In the genomic region with DNA sequence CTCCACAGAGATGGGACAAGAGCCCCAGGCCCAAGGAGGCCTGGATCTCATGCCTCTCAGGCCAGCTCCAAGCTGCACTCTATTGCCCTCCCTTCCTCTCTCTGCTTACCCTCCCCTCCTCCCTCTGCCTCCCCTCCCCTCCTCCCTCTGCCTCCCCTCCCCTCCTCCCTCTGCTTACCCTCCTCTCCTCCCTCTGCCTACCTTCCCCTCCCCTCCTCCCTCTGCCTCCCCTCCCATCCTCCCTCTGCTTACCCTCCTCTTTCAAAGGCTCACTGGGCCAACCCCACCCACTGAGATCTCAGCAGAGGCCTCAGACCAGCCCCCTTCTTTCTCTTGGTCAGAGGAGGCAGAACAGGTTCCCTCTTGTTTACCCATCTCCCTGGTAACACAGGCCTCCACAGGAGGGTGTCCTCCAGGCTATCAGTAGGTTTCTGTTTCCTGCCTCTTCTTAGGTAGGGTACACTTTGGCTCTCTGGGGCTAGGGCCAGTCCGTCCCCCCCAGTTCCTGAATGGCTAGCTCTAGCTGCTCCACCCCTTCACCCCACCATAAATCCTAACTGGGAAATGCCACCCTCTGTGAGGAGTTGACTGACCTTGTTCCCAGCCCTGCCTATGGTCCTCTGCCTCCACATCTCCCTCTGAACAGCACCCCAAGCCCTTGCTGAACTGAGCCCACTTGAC, we compare ENCODE assay signal across 8 mouse cellular contexts. TPM values are rescaled to one million over a fixed set of nuclear protein-coding genes. Genes with fewer than 3 reads are reported as not detected.
DNase-seq lines count a peak whose midpoint lies in the region; ATAC-seq and TF ChIP-seq lines count a peak whose summit lies in the region.

No protein-coding gene starts in this region.

- no peaks in the 10 kb centered on the region for H3K9me3 ChIP-seq in CH12.LX (replicated peaks; ENCODE audit: low read length)
- no peaks in the 10 kb centered on the region for H3K9me3 ChIP-seq in intestine, embryonic 15.5 days
- H3K9me3 ChIP-seq in stomach, postnatal 0 days (ENCODE audit: control insufficient read depth, low read length) = no peaks in the 10 kb centered on the region

- no peak for TF ChIP-seq EP300 in CH12.LX (IDR thresholded peaks at IDR 0.05; ENCODE audit: low read length)
- no peak for TF ChIP-seq EP300 in stomach, postnatal 0 days (optimal IDR thresholded peaks at IDR 0.05)

- no peak overlapping the region for H3K27ac ChIP-seq in CH12.LX (ENCODE audit: insufficient read depth, low read depth)
- peak overlapping the region; percentile 81 for H3K27ac ChIP-seq in intestine, embryonic 15.5 days
- H3K27ac ChIP-seq in stomach, postnatal 0 days (replicated peaks) = peak overlapping the region; percentile 89

- no peak overlapping the region for H3K9ac ChIP-seq in CH12.LX (ENCODE audit: insufficient read depth, low read depth)
- H3K9ac ChIP-seq in intestine, embryonic 15.5 days = no peak overlapping the region
- H3K9ac ChIP-seq in stomach, postnatal 0 days (ENCODE audit: low read length) = no peak overlapping the region

- peaks cover 11 to 25% of the 10 kb centered on the region in 2 experiments for H3K36me3 ChIP-seq in CH12.LX (replicated peaks in 1 of 2; ENCODE audit: control insufficient read depth in 1 of 2, insufficient read depth in 1 of 2, low read length in 1 of 2)
- peaks cover 4% of the 10 kb centered on the region; the same call in 1 of the 2 replicates for H3K36me3 ChIP-seq in intestine, embryonic 15.5 days
- H3K36me3 ChIP-seq in stomach, postnatal 0 days (ENCODE audit: control insufficient read depth, insufficient read depth, low read length) = 0 out of 2 replicates have a peak, but pooled peaks cover 8% of the 10 kb centered on the region

- peaks cover 19 to 33% of the 10 kb centered on the region in 2 experiments for H3K4me1 ChIP-seq in CH12.LX (ENCODE audit: control insufficient read depth in 1 of 2, insufficient read depth in 2 of 2)
- peaks cover 21% of the 10 kb centered on the region for H3K4me1 ChIP-seq in intestine, embryonic 15.5 days (replicated peaks)
- peaks cover 8% of the 10 kb centered on the region; the same call in 1 of the 2 replicates for H3K4me1 ChIP-seq in lung, adult 2 months (ENCODE audit: control insufficient read depth, insufficient read depth, low read length)
- peaks cover 4% of the 10 kb centered on the region; the same call in 1 of the 2 replicates for H3K4me1 ChIP-seq in stomach, postnatal 0 days (replicated peaks; ENCODE audit: control insufficient read depth, insufficient read depth)

- ATAC-seq in intestine, embryonic 15.5 days = peak; percentile 92
- ATAC-seq in stomach, postnatal 0 days (ENCODE audit: low FRiP score, low TSS enrichment) = peak; percentile 91

- H3K79me2 ChIP-seq in CH12.LX (replicated peaks; ENCODE audit: control insufficient read depth, extremely low read depth, insufficient read depth, poor library complexity, severe bottlenecking) = no peaks in the 10 kb centered on the region

- no peak overlapping the region for H3K4me3 ChIP-seq in CH12.LX (replicated peaks in 1 of 3; ENCODE audit: low read depth in 2 of 3, low read length in 2 of 3, poor library complexity in 1 of 3)
- H3K4me3 ChIP-seq in intestine, embryonic 15.5 days (replicated peaks) = no peak overlapping the region
- no peak overlapping the region for H3K4me3 ChIP-seq in lung, adult 2 months (replicated peaks; ENCODE audit: extremely low read depth, low read depth, low read length)
- no peak overlapping the region for H3K4me3 ChIP-seq in stomach, postnatal 0 days (ENCODE audit: low read depth, low read length)

- dilution Hi-C loops in CH12.LX (cut with MboI; ENCODE audit: extremely low pct_ligation_motif_present, extremely low pct_unique_long_range_greater_than_20kb, low sequenced_read_pairs) = no loop called here

- no peak overlapping the region for H3K4me2 ChIP-seq in CH12.LX (ENCODE audit: insufficient read depth, low read depth, poor library complexity, severe bottlenecking)
- 0 out of 2 replicates have a peak overlapping the region, but pooled peaks have one; percentile 26 for H3K4me2 ChIP-seq in intestine, embryonic 15.5 days (replicated peaks)
- no peak overlapping the region for H3K4me2 ChIP-seq in stomach, postnatal 0 days (replicated peaks; ENCODE audit: low read depth)

- TF ChIP-seq CTCF in CH12.LX (conservative IDR thresholded peaks at IDR 0.05 in 1 of 2, IDR thresholded peaks at IDR 0.05 in 1 of 2; ENCODE audit: low read depth in 2 of 2, low read length in 2 of 2) = no peak
- TF ChIP-seq CTCF in lung, adult 2 months (IDR thresholded peaks at IDR 0.05; ENCODE audit: insufficient read depth, low read length) = no peak
- no peak for TF ChIP-seq CTCF in stomach, postnatal 0 days (IDR thresholded peaks at IDR 0.05; ENCODE audit: low read depth)

- no peak for TF ChIP-seq RAD21 in CH12.LX (IDR thresholded peaks at IDR 0.05; ENCODE audit: low read depth, low read length)

- H3K27me3 ChIP-seq in CH12.LX (replicated peaks) = no peaks in the 10 kb centered on the region
- no peaks in the 10 kb centered on the region for H3K27me3 ChIP-seq in intestine, embryonic 15.5 days (replicated peaks)
- H3K27me3 ChIP-seq in stomach, postnatal 0 days (ENCODE audit: control insufficient read depth, insufficient read depth, low read length) = no peaks in the 10 kb centered on the region

- WGBS in intestine, embryonic 15.5 days = 26% methylated on average over 1 of the region's 1 CpGs
- 45% methylated on average over 1 of the region's 1 CpGs for WGBS in lung, adult 2 months
- 25% methylated on average over 1 of the region's 1 CpGs for WGBS in stomach, postnatal 0 days

- DNase-seq in CH12.LX (ENCODE audit: extremely low read depth) (peak; percentile 30), R1 (ENCODE audit: low read depth, low spot score) (peak; percentile 93)
- DNase-seq in lung, adult 2 months = peak; percentile 50
- peak; percentile 82 for DNase-seq in stomach, postnatal 0 days (ENCODE audit: low spot score)
- no peak for DNase-seq in right cerebral cortex, adult 2 months (ENCODE audit: low spot score in 2 of 2)
- no peak for DNase-seq in B cell, adult 2 months
- DNase-seq in urinary bladder, adult 2 months (ENCODE audit: low spot score) = no peak

- no peak for TF ChIP-seq POLR2A in CH12.LX (IDR thresholded peaks at IDR 0.05; ENCODE audit: low read depth, low read length)
- TF ChIP-seq POLR2A in lung, adult 2 months (IDR thresholded peaks at IDR 0.05; ENCODE audit: borderline replicate concordance, extremely low read depth, low read depth, low read length) = no peak

- in situ Hi-C loops in CH12.LX (cut with MboI; ENCODE audit: low pct_ligation_motif_present, low pct_unique_long_range_greater_than_20kb, low sequenced_read_pairs) = no loop called here

TF ChIP-seq in CH12.LX, 34 proteins besides CTCF, POLR2A, EP300 and RAD21:
- TF ChIP-seq CHD2 (IDR thresholded peaks at IDR 0.05; ENCODE audit: low read length) (no peak), MAFK (IDR thresholded peaks at IDR 0.05; ENCODE audit: insufficient replicate concordance, low read length) (no peak)

RNA-seq across cellular contexts. Expression of a gene that starts 17.7 kb away (rescaled TPM):
- total RNA-seq in CH12.LX (2012; rRNA removed) = 15.4 and 16.9 TPM in 2 replicates
- total RNA-seq in CH12.LX (2014; rRNA removed) = 13.8 and 18.0 TPM in 2 replicates
- polyA plus RNA-seq in CH12.LX (2012; ENCODE audit: insufficient read length, low read depth) = 16.5 and 17.0 TPM in 2 replicates
- 20.4 and 21.9 TPM in 2 replicates for polyA plus RNA-seq in intestine, embryonic 15.5 days (2015; fragmentation: Nextera tagmentation; extraction: Ambion mirVana)
- 25.7 and 32.2 TPM in 2 replicates for polyA plus RNA-seq in lung, adult 2 months (2012; rRNA removed)
- polyA plus RNA-seq in stomach, postnatal 0 days (2015; fragmentation: Nextera tagmentation; extraction: Ambion mirVana) = 11.0 and 11.1 TPM in 2 replicates
- polyA plus RNA-seq in urinary bladder, adult 2 months (2012; rRNA removed) = 29.5 and 33.2 TPM in 2 replicates

RNA-seq across cellular contexts. Expression of a gene that starts 20.5 kb away (rescaled TPM):
- total RNA-seq in CH12.LX (2012; rRNA removed) (48.2 and 48.7 TPM in 2 replicates), CH12.LX (2014; rRNA removed) (30.1 and 30.6 TPM in 2 replicates)
- 102 and 121 TPM in 2 replicates for polyA plus RNA-seq in CH12.LX (2012; ENCODE audit: insufficient read length, low read depth)
- 394 and 407 TPM in 2 replicates for polyA plus RNA-seq in intestine, embryonic 15.5 days (2015; fragmentation: Nextera tagmentation; extraction: Ambion mirVana)
- polyA plus RNA-seq in lung, adult 2 months (2012; rRNA removed) = 202 and 229 TPM in 2 replicates
- 219 and 242 TPM in 2 replicates for polyA plus RNA-seq in stomach, postnatal 0 days (2015; fragmentation: Nextera tagmentation; extraction: Ambion mirVana)
- 110 and 134 TPM in 2 replicates for polyA plus RNA-seq in urinary bladder, adult 2 months (2012; rRNA removed)

RNA-seq across cellular contexts. Expression of a gene that starts 47.2 kb away (rescaled TPM):
- total RNA-seq in CH12.LX (2012; rRNA removed) (0.25 TPM in 1 of 2 replicates, not detected in the other), CH12.LX (2014; rRNA removed) (not detected in 2 replicates)
- not detected in 2 replicates for polyA plus RNA-seq in CH12.LX (2012; ENCODE audit: insufficient read length, low read depth)
- polyA plus RNA-seq in intestine, embryonic 15.5 days (2015; fragmentation: Nextera tagmentation; extraction: Ambion mirVana) = 0.28 and 0.38 TPM in 2 replicates
- polyA plus RNA-seq in lung, adult 2 months (2012; rRNA removed) = 0.14 and 0.20 TPM in 2 replicates
- polyA plus RNA-seq in stomach, postnatal 0 days (2015; fragmentation: Nextera tagmentation; extraction: Ambion mirVana) = 0.24 and 0.45 TPM in 2 replicates
- polyA plus RNA-seq in urinary bladder, adult 2 months (2012; rRNA removed) = 0.26 and 0.43 TPM in 2 replicates

RNA-seq across cellular contexts. Expression of a gene that starts 48.0 kb away (rescaled TPM):
- not detected in 2 replicates for total RNA-seq in CH12.LX (2012; rRNA removed)
- not detected in 2 replicates for total RNA-seq in CH12.LX (2014; rRNA removed)
- not detected in 2 replicates for polyA plus RNA-seq in CH12.LX (2012; ENCODE audit: insufficient read length, low read depth)
- polyA plus RNA-seq in intestine, embryonic 15.5 days (2015; fragmentation: Nextera tagmentation; extraction: Ambion mirVana) = 3.1 and 3.7 TPM in 2 replicates
- 9.2 and 13.0 TPM in 2 replicates for polyA plus RNA-seq in lung, adult 2 months (2012; rRNA removed)
- polyA plus RNA-seq in stomach, postnatal 0 days (2015; fragmentation: Nextera tagmentation; extraction: Ambion mirVana) = 8.9 and 10.9 TPM in 2 replicates
- polyA plus RNA-seq in urinary bladder, adult 2 months (2012; rRNA removed) = 9.4 and 14.9 TPM in 2 replicates

Comparison
In these comparisons a context has a peak if more than half of its experiments do, and no peak if none do; other contexts are left out.
1. DNase-seq: peak in CH12.LX (single experiment), R1 (single experiment), lung, adult 2 months (single experiment) and stomach, postnatal 0 days (single experiment); none in right cerebral cortex, adult 2 months (0 of 2), B cell, adult 2 months (0 of 2) and urinary bladder, adult 2 months (single experiment).